Mouse (Mus musculus) adrenal gland, postnatal 10 days (tissue): ENCODE measurements around the gene Map2k5. TPM values are rescaled to one million over a fixed set of nuclear protein-coding genes. Genes with fewer than 3 reads are reported as not detected.
A peak's percentile ranks its signal among the peaks of the same experiment; 100 is the strongest.

Source experiments
- DNase-seq: peaks from one replicate; pipeline ENCODE4 v3.0.0; 2021; ENCODE audit warnings: mixed read lengths
- long read RNA-seq, 2 experiments: library from polyadenylated mRNA; stranded (forward); transcript quantifications; one replicate each; pipeline ENCODE4 v2.0.0; 2021
- total RNA-seq, 2 experiments: library from RNA; stranded (reverse); gene quantifications; 2 replicates each; pipeline ENCODE4 v1.2.3; 2021

Map2k5 gene
- total RNA-seq, result 10 to 100 TPM; 27.0 to 35.4 TPM
- long read RNA-seq, experiment 1, transcript Map2k5-201 (22 exons, 2,310 nt), result major isoform, 31 of 59 reads
- long read RNA-seq, experiment 1, partial matches to known transcripts, result 15 of 59 reads
- long read RNA-seq, experiment 1, other reads (novel, unspliced or antisense), result 13 of 59 reads
- long read RNA-seq, experiment 2, transcript Map2k5-201 (22 exons, 2,310 nt), result major isoform, 23 of 41 reads
- long read RNA-seq, experiment 2, partial matches to known transcripts, result 6 of 41 reads
- long read RNA-seq, experiment 2, other reads (novel, unspliced or antisense), result 12 of 41 reads

- DNase-seq, result peak; percentile 95
These were observed at the start of gene Map2k5 for GRCm38 (mm10) chr9:63377270-63378142. Gene Map2k5 (minus strand): TSS chr9:63377902.

GRCm38 (mm10) chr9:63421096-63421736 is 43.5 kb upstream of the Map2k5 start:
- DNase-seq, result no peak

- no peak for DNase-seq
These were observed 42.7 kb upstream of the Map2k5 start for GRCm38 (mm10) chr9:63420396-63420795.

- no peak for DNase-seq
These were observed 22.5 kb upstream of the Map2k5 start for GRCm38 (mm10) chr9:63400176-63400575.

- DNase-seq, result no peak
These were observed 21.7 kb upstream of the Map2k5 start for GRCm38 (mm10) chr9:63399463-63399815.

GRCm38 (mm10) chr9:63398611-63399462 is 21.1 kb upstream of the Map2k5 start, which contains the start of gene 2300009A05Rik:
Gene 2300009A05Rik (minus strand): TSS chr9:63399246.
- DNase-seq, result peak; percentile 99

- no peak for DNase-seq
These were observed 17.9 kb upstream of the Map2k5 start for GRCm38 (mm10) chr9:63395612-63396011.

- DNase-seq, result no peak
These were observed 13.6 kb upstream of the Map2k5 start for GRCm38 (mm10) chr9:63391307-63391706.

GRCm38 (mm10) chr9:63382761-63383160 is 5.1 kb upstream of the Map2k5 start:
- DNase-seq, result no peak

GRCm38 (mm10) chr9:63380326-63380725 is 2.6 kb upstream of the Map2k5 start:
- no peak for DNase-seq

GRCm38 (mm10) chr9:63378174-63378573 is 472 bp upstream of the Map2k5 start:
- no peak for DNase-seq

- DNase-seq, result no peak
These were observed 4.4 kb downstream of the Map2k5 start for GRCm38 (mm10) chr9:63373315-63373714.

- no peak for DNase-seq
These were observed 5.2 kb downstream of the Map2k5 start for GRCm38 (mm10) chr9:63372541-63372940.

GRCm38 (mm10) chr9:63360410-63360809 is 17.3 kb downstream of the Map2k5 start:
- no peak for DNase-seq

- no peak for DNase-seq
These were observed 18.7 kb downstream of the Map2k5 start for GRCm38 (mm10) chr9:63359016-63359415.

GRCm38 (mm10) chr9:63356721-63357120 is 21.0 kb downstream of the Map2k5 start:
- no peak for DNase-seq

- DNase-seq, result no peak
These were observed 21.4 kb downstream of the Map2k5 start for GRCm38 (mm10) chr9:63356278-63356677.

- DNase-seq, result peak; percentile 37
These were observed 23.5 kb downstream of the Map2k5 start for GRCm38 (mm10) chr9:63354168-63354567.

- DNase-seq, result no peak
These were observed 27.7 kb downstream of the Map2k5 start for GRCm38 (mm10) chr9:63350030-63350429.

GRCm38 (mm10) chr9:63349241-63349640 is 28.5 kb downstream of the Map2k5 start:
- DNase-seq, result no peak

GRCm38 (mm10) chr9:63348146-63348545 is 29.6 kb downstream of the Map2k5 start:
- DNase-seq, result no peak

- DNase-seq, result no peak
These were observed 31.7 kb downstream of the Map2k5 start for GRCm38 (mm10) chr9:63346029-63346428.
